Mouse (Mus musculus) left cerebral cortex, adult 8-10 months (tissue): ENCODE results near the gene Taf13. TPM values are rescaled to one million over a fixed set of nuclear protein-coding genes. Genes with fewer than 3 reads are reported as not detected.
A peak's percentile ranks its signal among the peaks of the same experiment; 100 is the strongest.

Experiments used
- DNase-seq, 2 experiments: peaks; one replicate each; pipeline ENCODE4 v3.0.0; 2022; ENCODE audit warnings: low spot score in 2 of 2
- microRNA-seq, 2 experiments: library from miRNA; unstranded; fragments of <30 nt; microRNA quantifications; one replicate each; pipeline ENCODE4 v1.2.0; 2022
- total RNA-seq, 4 experiments: library from RNA; stranded (reverse); gene quantifications; 2 replicates each; pipeline ENCODE4 v1.2.4; 2022

The Taf13 gene
- total RNA-seq, 4 experiments from 2014 or later = 21.8 to 24.8 (median 22.1) TPM

- no peak for DNase-seq
Measured at GRCm38 (mm10) chr3:108572309-108573010, 962 bp downstream of the Taf13 start.

- DNase-seq = no peak
Measured at GRCm38 (mm10) chr3:108574018-108574417, 2.5 kb downstream of the Taf13 start.

- no peak for DNase-seq
Measured at GRCm38 (mm10) chr3:108584580-108584979, 13.1 kb downstream of the Taf13 start.

- DNase-seq = no peak
Measured at GRCm38 (mm10) chr3:108588446-108588845, 16.9 kb downstream of the Taf13 start.

GRCm38 (mm10) chr3:108590786-108591529, 19.5 kb downstream of the Taf13 start, which contains the start of gene Wdr47:
Gene Wdr47 (plus strand): TSS chr3:108591279.
- peak; percentile 84 to 98 for DNase-seq

- DNase-seq = no peak
Measured at GRCm38 (mm10) chr3:108591530-108592522, 20.3 kb downstream of the Taf13 start.

GRCm38 (mm10) chr3:108608906-108609305, 37.4 kb downstream of the Taf13 start:
- DNase-seq = no peak

Small RNA genes lying within 50 kb of the gene (microRNA-seq; reads per million reads assigned to microRNA genes)
- 0 reads per million in 2 experiments for gene Gm22860

Other genes with a start within 250 kb of the Taf13 start
- gene Mybphl, start 206.8 kb upstream of the Taf13 start, total RNA-seq = not detected
- gene Psrc1, start 187.9 kb upstream of the Taf13 start, total RNA-seq = 10 to 100 TPM; 11.1 to 13.8 (median 11.7) TPM
- gene Celsr2, start 156.1 kb upstream of the Taf13 start, total RNA-seq = 100 to 1,000 TPM; 145 to 152 (median 149) TPM
- 100 to 1,000 TPM; 234 to 244 (median 236) TPM for gene Sars, start 126.5 kb upstream of the Taf13 start, total RNA-seq
- gene 1700013F07Rik, start 37.5 kb upstream of the Taf13 start, total RNA-seq = 1 to 10 TPM; 2.2 to 3.5 (median 2.7) TPM
- gene 5330417C22Rik, start 35.2 kb upstream of the Taf13 start, total RNA-seq = 10 to 100 TPM; 29.3 to 41.9 (median 35.1) TPM
- gene Tmem167b, start 9.2 kb upstream of the Taf13 start, total RNA-seq = 10 to 100 TPM; 46.4 to 52.3 (median 48.7) TPM
- 100 to 1,000 TPM; 114 to 149 (median 124) TPM for gene Wdr47, start 19.6 kb downstream of the Taf13 start, total RNA-seq
- gene Clcc1, start 82.2 kb downstream of the Taf13 start, total RNA-seq = 10 to 100 TPM; 33.7 to 37.9 (median 35.7) TPM
- 10 to 100 TPM; 10.5 to 14.6 (median 10.7) TPM for gene Gpsm2, start 150.6 kb downstream of the Taf13 start, total RNA-seq
- gene Aknad1, start 168.0 kb downstream of the Taf13 start, total RNA-seq = not detected